Mouse (Mus musculus) splenic B cell, adult 2 months (primary cell): ENCODE data around the gene Vmn1r64.
"Not testable (repeated sequence)": the region's sequence is repeated elsewhere in the genome, so short reads cannot be mapped to it uniquely, and the experiment has no call there.

Experiments used
- DNase-seq: peaks from one replicate; pipeline ENCODE4 v3.0.0-alpha.2; 2011; ENCODE audit warnings: low read depth, low spot score
- H3K27me3 ChIP-seq: 2 replicates; pipeline ENCODE4 v1.6.1; 2012; ENCODE audit warnings: mild to moderate bottlenecking, low read length, moderate library complexity, mixed read lengths; ENCODE audit not compliant: control insufficient read depth, poor library complexity, insufficient read depth, severe bottlenecking
- H3K36me3 ChIP-seq: 2 replicates; pipeline ENCODE4 v1.6.1; 2012; ENCODE audit warnings: mild to moderate bottlenecking, low read length, moderate library complexity, mixed read lengths; ENCODE audit not compliant: control insufficient read depth, poor library complexity, insufficient read depth, severe bottlenecking

Vmn1r64 gene

GRCm38 (mm10) chr7:5884442-5884841, at the start of gene Vmn1r64:
Gene Vmn1r64, minus strand, starts transcription at chr7:5884542.
- no peaks in the 10 kb centered on the region for H3K36me3 ChIP-seq
- H3K27me3 ChIP-seq, result no peaks in the 10 kb centered on the region
- no peak for DNase-seq

GRCm38 (mm10) chr7:5899238-5899637, 14.9 kb upstream of the Vmn1r64 start:
- H3K36me3 ChIP-seq, result no peaks in the 10 kb centered on the region
- no peak for DNase-seq
- no peaks in the 10 kb centered on the region for H3K27me3 ChIP-seq

GRCm38 (mm10) chr7:5897245-5897644, 12.9 kb upstream of the Vmn1r64 start:
- H3K27me3 ChIP-seq, DNase-seq, H3K36me3 ChIP-seq: not testable (repeated sequence)
